Mouse (Mus musculus) frontal cortex, adult 2 months (tissue): ENCODE data around the gene Khsrp. TPM values are rescaled to one million over a fixed set of nuclear protein-coding genes. Genes with fewer than 3 reads are reported as not detected.
"Not testable (repeated sequence)": the region's sequence is repeated elsewhere in the genome, so short reads cannot be mapped to it uniquely, and the experiment has no call there.

Experiments
- DNase-seq, 2 experiments: peaks; one replicate each; pipeline ENCODE4 v3.0.0; 2022; ENCODE audit warnings: low spot score in 1 of 2; ENCODE audit errors: extremely low spot score in 1 of 2
- polyA plus RNA-seq: library from polyadenylated mRNA; depleted of rRNA; stranded (reverse); fragments of >200 nt; gene quantifications from 2 replicates; pipeline ENCODE4 v1.2.3, GENCODE M21; 2012; rRNA removed

Khsrp gene
- polyA plus RNA-seq, result 62.6 and 64.9 TPM in 2 replicates

DNA sequence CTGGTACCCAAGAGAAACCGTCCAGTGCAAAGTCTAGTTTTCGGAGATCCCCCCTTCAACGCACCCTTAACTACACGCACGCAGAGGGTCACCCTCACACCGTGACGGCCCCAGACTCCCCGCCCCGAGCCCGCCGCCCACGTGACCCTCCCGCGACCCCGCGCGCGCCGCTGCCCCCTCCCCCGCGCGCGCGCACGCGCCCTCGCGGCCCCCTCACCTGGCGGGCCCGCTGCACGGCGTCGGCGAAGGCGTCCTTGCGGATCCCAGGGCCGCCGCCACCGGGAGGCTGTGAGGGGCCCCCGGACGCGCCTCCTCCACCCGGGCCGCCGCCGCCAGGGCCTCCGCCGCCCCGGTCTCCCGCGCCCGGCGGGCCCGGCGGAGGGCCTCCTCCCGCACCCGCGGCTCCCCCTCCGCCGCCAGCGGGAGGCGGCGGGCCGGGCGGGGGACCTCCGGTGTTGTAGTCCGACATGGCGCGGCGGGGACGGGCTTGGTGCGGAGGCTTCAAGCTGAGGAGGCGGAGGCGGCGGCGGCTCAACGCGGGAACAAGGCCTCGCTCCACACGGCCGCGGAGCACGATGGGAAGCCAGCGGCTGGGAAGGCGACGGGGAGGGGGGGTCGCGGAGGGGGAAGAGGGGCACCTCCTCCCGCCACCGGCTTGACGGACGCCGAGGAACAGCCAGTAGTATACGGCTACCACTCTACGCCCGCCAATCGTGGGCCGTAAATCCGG lies at the start of gene Khsrp:
TSS of gene Khsrp (minus strand) at position 592 of the 730 bp plus-strand sequence.
- no peak for DNase-seq

- DNase-seq, result no peak
Observed at GRCm38 (mm10) chr17:57079919-57080318, 48.6 kb upstream of the Khsrp start.

GRCm38 (mm10) chr17:57078336-57078735 lies 47.0 kb upstream of the Khsrp start, which contains the start of gene Dennd1c:
Gene Dennd1c (minus strand): TSS chr17:57078514.
- no peak for DNase-seq

DNA sequence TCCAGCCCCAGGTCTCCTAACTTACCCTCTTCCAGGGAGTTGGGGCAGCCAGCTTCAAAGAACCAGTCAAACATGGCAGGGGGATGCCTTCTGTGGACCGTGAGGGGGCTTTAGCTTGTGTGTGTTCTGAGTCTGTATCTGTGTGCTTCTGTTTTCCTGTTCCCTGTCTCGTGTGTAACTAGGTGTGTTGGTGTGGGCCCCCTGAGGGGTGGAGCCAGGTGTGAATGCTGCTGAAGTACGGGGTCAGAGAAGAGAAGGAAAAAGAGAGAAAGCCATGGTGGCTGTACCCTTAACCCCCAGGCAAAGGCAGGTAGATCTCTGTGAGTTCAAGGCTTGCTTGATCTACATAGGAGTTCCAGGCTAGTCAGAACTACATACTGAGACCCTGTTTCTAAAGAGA lies 45.6 kb upstream of the Khsrp start:
- no peak for DNase-seq

DNA sequence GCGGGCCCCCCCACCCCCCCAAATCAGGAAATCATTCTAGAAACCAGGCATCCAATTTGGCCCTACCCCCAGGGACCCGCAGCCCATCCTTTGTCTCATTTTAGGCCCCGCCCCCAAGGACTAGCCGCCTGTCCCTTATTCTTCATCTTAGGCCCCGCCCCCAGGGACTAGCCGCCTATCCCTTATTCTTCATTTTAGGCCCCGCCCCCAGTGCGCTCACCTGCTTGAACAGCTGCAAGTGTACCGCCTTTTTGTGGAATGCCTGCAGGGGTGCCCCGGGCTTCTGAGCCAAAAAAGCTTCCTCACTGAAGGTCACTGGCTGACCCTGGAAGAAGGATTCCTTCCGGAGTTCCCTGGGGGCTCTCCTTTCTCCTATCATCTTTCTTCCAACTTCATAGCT lies 39.4 kb upstream of the Khsrp start:
- no peak for DNase-seq

GRCm38 (mm10) chr17:57070272-57070671 lies 39.0 kb upstream of the Khsrp start:
- no peak for DNase-seq

GRCm38 (mm10) chr17:57066908-57067307 lies 35.6 kb upstream of the Khsrp start:
- DNase-seq, result no peak

- no peak for DNase-seq
Observed at GRCm38 (mm10) chr17:57063031-57063430, 31.7 kb upstream of the Khsrp start.

DNA sequence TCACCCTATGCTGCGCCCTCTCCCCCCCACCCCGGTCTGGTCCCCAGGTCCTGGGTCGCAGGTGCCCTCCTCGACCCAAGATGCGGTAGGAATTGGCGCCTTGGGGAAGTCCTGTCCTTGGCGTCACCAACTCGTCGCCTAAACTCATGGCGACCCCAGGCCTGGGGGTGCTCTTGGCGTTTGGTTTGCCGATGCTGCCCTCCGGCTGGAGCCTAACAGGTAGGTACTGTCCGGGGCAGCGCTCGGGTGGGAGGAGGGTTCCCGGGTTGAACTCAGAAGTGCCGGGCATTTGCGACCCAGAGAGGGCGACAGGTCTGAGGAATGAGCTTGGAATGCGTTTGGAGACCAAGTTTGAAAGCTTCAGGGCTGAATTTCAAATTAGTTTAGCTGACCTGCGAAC lies 31.2 kb upstream of the Khsrp start:
- DNase-seq, result no peak

- DNase-seq, result no peak
Observed at GRCm38 (mm10) chr17:57062011-57062521, 30.7 kb upstream of the Khsrp start.

DNA sequence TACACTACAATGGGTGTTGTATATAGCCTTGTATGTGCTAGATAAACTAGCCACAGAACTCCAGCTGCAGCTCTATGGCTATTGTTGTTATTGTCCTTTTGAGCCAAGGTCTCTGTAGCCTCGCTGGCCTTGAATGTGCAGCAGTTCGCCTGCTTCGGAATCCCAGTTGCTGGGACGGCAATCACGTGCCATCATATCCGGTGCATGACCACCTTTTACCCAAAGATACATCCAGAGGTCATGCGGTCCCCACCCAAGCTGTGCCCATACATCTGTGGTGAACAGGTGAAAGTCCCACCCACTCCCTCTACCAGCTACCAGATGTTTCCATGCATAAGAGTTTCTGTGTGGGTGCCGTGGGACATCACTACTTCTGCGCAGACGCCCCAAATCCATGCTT lies 29.7 kb upstream of the Khsrp start:
- no peak for DNase-seq

DNA sequence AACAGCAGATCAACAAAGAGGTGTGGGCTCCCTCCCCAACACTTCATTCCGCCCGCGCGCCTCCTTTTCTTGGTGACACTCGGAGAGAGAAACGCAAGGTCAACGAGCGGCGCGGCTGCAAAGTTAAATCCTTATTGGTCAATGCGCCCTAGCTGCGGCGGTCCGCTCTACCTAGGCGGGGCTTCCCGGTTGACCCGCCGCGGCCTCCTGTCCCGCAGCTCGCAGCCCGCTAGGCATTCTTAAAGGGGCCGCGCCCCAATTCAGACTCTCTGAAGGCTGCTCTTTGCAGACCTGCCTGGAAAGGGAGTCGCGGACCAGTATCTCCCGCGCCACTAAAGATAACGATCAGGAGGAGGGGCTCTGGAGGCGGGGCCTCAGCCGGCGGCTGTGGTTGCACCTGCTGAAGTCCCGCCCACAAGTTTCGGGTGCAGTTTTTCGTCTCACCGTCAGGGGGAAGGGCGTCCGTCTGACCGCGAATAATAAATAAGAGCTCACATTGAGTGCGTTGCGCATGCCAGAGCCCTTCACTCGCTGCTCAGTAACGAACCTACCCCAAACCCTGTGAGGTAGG lies 29.0 kb upstream of the Khsrp start:
- DNase-seq, result peak; percentile 93 to 96

- DNase-seq, result peak; percentile 58 to 79
Observed at GRCm38 (mm10) chr17:57059486-57059977, 28.2 kb upstream of the Khsrp start, which contains the start of gene Slc25a23. Gene Slc25a23 (minus strand): TSS chr17:57059863.

DNA sequence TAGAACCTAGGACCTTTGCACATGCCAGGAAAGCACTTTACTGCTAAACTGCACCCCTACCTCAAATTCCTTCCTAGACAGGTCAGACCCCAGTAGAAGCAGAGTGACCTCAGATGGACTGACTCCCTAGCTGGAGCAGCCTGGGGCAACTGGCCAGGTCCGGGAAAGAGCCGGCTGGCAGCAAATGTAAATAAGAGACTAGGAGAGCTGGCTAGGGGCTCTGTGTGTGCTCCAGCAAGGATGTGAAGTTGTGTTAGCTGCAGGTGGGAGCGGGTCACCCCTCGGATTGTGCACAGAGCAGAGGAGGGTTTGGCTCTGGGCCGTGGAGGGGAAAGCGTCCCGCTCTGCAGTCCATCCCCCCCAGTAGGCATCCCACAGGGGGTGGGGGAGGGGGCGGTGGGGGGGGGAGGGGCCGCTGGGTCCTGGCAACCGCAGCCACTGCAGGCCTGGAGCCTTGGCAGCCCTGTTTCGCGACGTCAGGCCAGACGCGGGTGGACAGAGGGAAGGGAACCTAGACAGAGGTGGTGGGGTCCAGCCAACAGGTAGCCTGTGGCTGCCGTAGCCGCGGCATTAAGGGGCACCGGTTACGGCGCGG lies 27.7 kb upstream of the Khsrp start, which contains the start of gene Crb3:
TSS of gene Crb3 (plus strand) at position 215 of the 595 bp plus-strand sequence.
- DNase-seq, result peak in 1 of 2 experiments; percentile 23

DNA sequence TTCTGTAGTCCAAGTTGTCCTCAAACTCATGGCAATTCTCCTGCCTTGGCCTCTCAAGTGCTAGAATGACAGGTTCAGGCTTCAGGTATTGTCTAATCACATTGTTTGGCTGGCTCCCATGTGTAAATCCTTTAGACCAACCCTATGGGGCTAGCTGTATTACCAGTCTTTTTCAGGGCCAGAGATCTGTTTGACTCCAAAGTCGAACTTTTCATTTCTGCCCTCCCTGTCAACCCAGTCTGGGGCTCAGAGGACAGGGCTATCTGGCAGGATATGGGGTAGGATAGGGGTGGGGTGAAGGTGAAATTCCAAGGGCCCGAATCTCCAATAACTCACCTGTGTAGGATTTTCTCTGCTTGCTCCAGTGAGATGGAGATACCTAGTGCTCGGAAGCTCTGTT lies 24.9 kb upstream of the Khsrp start:
- DNase-seq, result no peak

- DNase-seq, result not testable (repeated sequence)
Observed at GRCm38 (mm10) chr17:57051679-57052078, 20.4 kb upstream of the Khsrp start.

- DNase-seq, result no peak
Observed at GRCm38 (mm10) chr17:57048816-57049215, 17.5 kb upstream of the Khsrp start.

GRCm38 (mm10) chr17:57047406-57047805 lies 16.1 kb upstream of the Khsrp start:
- no peak for DNase-seq

- DNase-seq, result no peak
Observed at GRCm38 (mm10) chr17:57041554-57041953, 10.2 kb upstream of the Khsrp start, which contains the start of gene Slc25a41. Gene Slc25a41 (minus strand): TSS chr17:57041654.

- DNase-seq, result no peak
Observed at GRCm38 (mm10) chr17:57038978-57039377, 7.7 kb upstream of the Khsrp start.

DNA sequence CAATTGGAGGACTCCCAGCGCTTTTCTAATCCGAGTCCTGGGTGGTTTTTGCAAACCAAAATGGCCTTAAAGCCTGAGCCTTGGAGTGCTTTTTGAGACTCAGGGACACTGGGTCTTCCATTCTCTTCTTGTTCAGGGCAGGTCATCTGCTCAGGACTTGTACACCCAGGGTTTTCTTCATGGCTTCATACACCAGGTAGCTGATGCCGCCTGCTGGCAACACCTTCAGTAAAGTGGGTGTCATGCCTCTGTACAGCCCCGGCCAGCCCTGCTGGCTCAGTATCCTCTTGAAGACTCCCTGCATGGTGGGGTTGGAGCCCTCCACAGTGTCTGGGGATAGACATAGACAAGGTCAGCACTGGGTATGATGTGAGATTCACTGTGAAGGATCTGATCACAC lies 1.5 kb upstream of the Khsrp start:
- DNase-seq, result no peak
